Mouse (Mus musculus) kidney, postnatal 0 days (tissue): ENCODE results near the gene Olfr972. TPM values are rescaled to one million over a fixed set of nuclear protein-coding genes. Genes with fewer than 3 reads are reported as not detected.

ENCODE experiments used
- ATAC-seq: fragments of 200-750 bp; cut with Nextera tagmentation; replicated peaks from 2 replicates; pipeline ENCODE4 v1.8.0; 2017; ENCODE audit warnings: low read depth, moderate number of reproducible peaks, moderate TSS enrichment, moderate library complexity; ENCODE audit not compliant: low FRiP score
- DNase-seq: peaks from one replicate; pipeline ENCODE4 v3.0.0-alpha.2; 2016; ENCODE audit warnings: low spot score
- H3K27ac ChIP-seq: fragments of 300-500 bp; sonication (generic); 2 replicates; pipeline ENCODE4 v1.5.1; 2014; ENCODE audit warnings: mild to moderate bottlenecking
- H3K27me3 ChIP-seq: fragments of 300-500 bp; sonication (generic); 2 replicates; pipeline ENCODE4 v1.6.1; 2014; ENCODE audit warnings: low read length, mixed read lengths; ENCODE audit not compliant: insufficient read depth
- H3K36me3 ChIP-seq: fragments of 300-500 bp; sonication (generic); 2 replicates; pipeline ENCODE4 v1.6.1; 2014; ENCODE audit warnings: low read length, mixed read lengths; ENCODE audit not compliant: insufficient read depth
- H3K4me1 ChIP-seq: fragments of 300-500 bp; sonication (generic); replicated peaks from 2 replicates; pipeline ENCODE4 v1.6.1; 2014; ENCODE audit warnings: antibody characterized with exemption, low read length, mixed read lengths; ENCODE audit not compliant: insufficient read depth
- H3K4me2 ChIP-seq: fragments of 300-500 bp; sonication (generic); 2 replicates; pipeline ENCODE4 v1.6.1; 2014; ENCODE audit warnings: mild to moderate bottlenecking, low read length, moderate library complexity, mixed read lengths
- H3K4me3 ChIP-seq: fragments of 300-500 bp; sonication (generic); replicated peaks from 2 replicates; pipeline ENCODE4 v1.5.1; 2014; ENCODE audit warnings: low read depth, low read length
- H3K9ac ChIP-seq: fragments of 300-500 bp; sonication (generic); 2 replicates; pipeline ENCODE4 v1.6.1; 2014; ENCODE audit warnings: low read depth, low read length
- H3K9me3 ChIP-seq: fragments of 300-500 bp; sonication (generic); replicated peaks from 2 replicates; pipeline ENCODE4 v1.6.1; 2016; ENCODE audit warnings: low read length, inconsistent platforms, mixed read lengths
- CTCF ChIP-seq: IDR thresholded peaks from 2 replicates; pipeline ENCODE4 v1.5.1; 2016; ENCODE audit warnings: antibody characterized with exemption, low read depth, mild to moderate bottlenecking, moderate library complexity
- WGBS: fragments of 180-500 bp; shearing (Covaris S2); extraction: QIAGEN DNeasy Blood & Tissue Kit; methylation state at CpG from one replicate; pipeline ENCODE4 v1.1.7; 2014; 5-methylcytosine and 5-hydroxymethylcytosine counted together
- polyA plus RNA-seq: library from polyadenylated mRNA; unstranded; fragments of >200 nt; fragmentation: Nextera tagmentation; extraction: Ambion mirVana; gene quantifications from 2 replicates; pipeline ENCODE4 v1.2.1, GENCODE M21; 2015

Olfr972 gene
- polyA plus RNA-seq, 1 experiment from 2014 or later, result not detected

- no peaks in the 10 kb centered on the region for H3K36me3 ChIP-seq
- no peak overlapping the region for H3K27ac ChIP-seq
- no peak overlapping the region for H3K4me2 ChIP-seq
- 83% methylated on average over 3 of the region's 3 CpGs for WGBS
- no peak for ATAC-seq
- no peak for TF ChIP-seq CTCF
- H3K9ac ChIP-seq, result no peak overlapping the region
- no peaks in the 10 kb centered on the region for H3K4me1 ChIP-seq
- H3K9me3 ChIP-seq, result no peaks in the 10 kb centered on the region
- DNase-seq, result no peak
- H3K4me3 ChIP-seq, result no peak overlapping the region
- no peaks in the 10 kb centered on the region for H3K27me3 ChIP-seq
Measured at GRCm38 (mm10) chr9:39909939-39910338, 43.7 kb downstream of the Olfr972 start.

Other genes starting within 250 kb of the Olfr972 start
- not detected in 2 replicates for gene Olfr960, start 245.0 kb upstream of the Olfr972 start, polyA plus RNA-seq
- gene Olfr961, start 221.3 kb upstream of the Olfr972 start, polyA plus RNA-seq, result not detected in 2 replicates
- not detected in 2 replicates for gene Olfr963, start 199.2 kb upstream of the Olfr972 start, polyA plus RNA-seq
- gene Olfr149, start 159.3 kb upstream of the Olfr972 start, polyA plus RNA-seq, result not detected in 2 replicates
- not detected in 2 replicates for gene Olfr965, start 155.1 kb upstream of the Olfr972 start, polyA plus RNA-seq
- gene Olfr150, start 135.4 kb upstream of the Olfr972 start, polyA plus RNA-seq, result not detected in 2 replicates
- gene Olfr967, start 120.2 kb upstream of the Olfr972 start, polyA plus RNA-seq, result not detected in 2 replicates
- gene Olfr968, start 83.2 kb upstream of the Olfr972 start, polyA plus RNA-seq, result not detected in 2 replicates
- not detected in 2 replicates for gene Olfr969, start 75.5 kb upstream of the Olfr972 start, polyA plus RNA-seq
- gene Olfr970, start 57.6 kb upstream of the Olfr972 start, polyA plus RNA-seq, result not detected in 2 replicates
- not detected in 2 replicates for gene Olfr971, start 29.5 kb upstream of the Olfr972 start, polyA plus RNA-seq
- gene Olfr229, start 40.9 kb downstream of the Olfr972 start, polyA plus RNA-seq, result not detected in 2 replicates
- not detected in 2 replicates for gene Olfr974, start 71.1 kb downstream of the Olfr972 start, polyA plus RNA-seq
- gene Olfr975, start 85.6 kb downstream of the Olfr972 start, polyA plus RNA-seq, result not detected in 2 replicates
- gene Olfr976, start 94.7 kb downstream of the Olfr972 start, polyA plus RNA-seq, result not detected in 2 replicates
- gene Olfr978, start 125.7 kb downstream of the Olfr972 start, polyA plus RNA-seq, result not detected in 2 replicates
- gene Olfr979, start 137.0 kb downstream of the Olfr972 start, polyA plus RNA-seq, result not detected in 2 replicates
- gene Olfr980, start 143.2 kb downstream of the Olfr972 start, polyA plus RNA-seq, result not detected in 2 replicates
- gene Olfr981, start 155.0 kb downstream of the Olfr972 start, polyA plus RNA-seq, result not detected in 2 replicates
- gene Olfr982, start 207.4 kb downstream of the Olfr972 start, polyA plus RNA-seq, result not detected in 2 replicates
- gene Olfr983, start 227.2 kb downstream of the Olfr972 start, polyA plus RNA-seq, result not detected in 2 replicates
- gene Olfr984, start 247.8 kb downstream of the Olfr972 start, polyA plus RNA-seq, result not detected in 2 replicates